Mouse (Mus musculus) stomach, postnatal 0 days (tissue): ENCODE results near the gene Zfp212. TPM values are rescaled to one million over a fixed set of nuclear protein-coding genes. Genes with fewer than 3 reads are reported as not detected.

Experiments
- ATAC-seq: fragments of 200-750 bp; cut with Nextera tagmentation; 2 replicates; pipeline ENCODE4 v1.8.0; 2017; ENCODE audit not compliant: low FRiP score, low TSS enrichment
- DNase-seq: peaks from one replicate; pipeline ENCODE4 v3.0.0-alpha.2; 2016; ENCODE audit warnings: low spot score
- H3K27ac ChIP-seq: fragments of 300-500 bp; sonication (generic); replicated peaks from 2 replicates; pipeline ENCODE4 v1.5.1; 2014; ENCODE audit warnings: mild to moderate bottlenecking, control low read depth
- H3K27me3 ChIP-seq: fragments of 300-500 bp; sonication (generic); 2 replicates; pipeline ENCODE4 v1.6.1; 2014; ENCODE audit warnings: low read length; ENCODE audit not compliant: control insufficient read depth, insufficient read depth
- H3K36me3 ChIP-seq: fragments of 300-500 bp; sonication (generic); 2 replicates; pipeline ENCODE4 v1.6.1; 2014; ENCODE audit warnings: low read length, mixed read lengths; ENCODE audit not compliant: control insufficient read depth, insufficient read depth
- H3K4me1 ChIP-seq: fragments of 300-500 bp; sonication (generic); replicated peaks from 2 replicates; pipeline ENCODE4 v1.6.1; 2014; ENCODE audit warnings: antibody characterized with exemption; ENCODE audit not compliant: control insufficient read depth, insufficient read depth
- H3K4me2 ChIP-seq: fragments of 300-500 bp; sonication (generic); replicated peaks from 2 replicates; pipeline ENCODE4 v1.6.1; 2014; ENCODE audit warnings: low read depth, mild to moderate bottlenecking, control low read depth, moderate library complexity
- H3K4me3 ChIP-seq: fragments of 300-500 bp; sonication (generic); 2 replicates; pipeline ENCODE4 v1.5.1; 2014; ENCODE audit warnings: low read depth, low read length, control low read depth
- H3K9ac ChIP-seq: fragments of 300-500 bp; sonication (generic); 2 replicates; pipeline ENCODE4 v1.6.1; 2014; ENCODE audit warnings: mild to moderate bottlenecking, low read length, control low read depth, mixed read lengths
- H3K9me3 ChIP-seq: fragments of 300-500 bp; sonication (generic); 2 replicates; pipeline ENCODE4 v1.6.1; 2016; ENCODE audit warnings: low read length; ENCODE audit not compliant: control insufficient read depth
- CTCF ChIP-seq: IDR thresholded peaks from 2 replicates; pipeline ENCODE4 v1.5.1; 2016; ENCODE audit warnings: antibody characterized with exemption, low read depth, mild to moderate bottlenecking, moderate library complexity
- EP300 ChIP-seq: optimal IDR thresholded peaks from 2 replicates; pipeline ENCODE3; 2016; ENCODE audit warnings: antibody characterized with exemption
- WGBS: fragments of 180-500 bp; shearing (Covaris S2); extraction: QIAGEN DNeasy Blood & Tissue Kit; methylation state at CpG from one replicate; pipeline ENCODE4 v1.1.7; 2014; 5-methylcytosine and 5-hydroxymethylcytosine counted together
- polyA plus RNA-seq: library from polyadenylated mRNA; unstranded; fragments of >200 nt; fragmentation: Nextera tagmentation; extraction: Ambion mirVana; gene quantifications from 2 replicates; pipeline ENCODE4 v1.2.1, GENCODE M21; 2015

Zfp212 gene
- polyA plus RNA-seq, 1 experiment from 2014 or later = 8.1 TPM

- H3K9ac ChIP-seq = peak overlapping the region; percentile 69; the same call in 1 of the 2 replicates
- H3K9me3 ChIP-seq = no peaks in the 10 kb centered on the region
- H3K4me2 ChIP-seq = peak overlapping the region; percentile 69
- H3K36me3 ChIP-seq = no peaks in the 10 kb centered on the region
- no peaks in the 10 kb centered on the region for H3K27me3 ChIP-seq
- no peak for ATAC-seq
- no peak for DNase-seq
- H3K27ac ChIP-seq = no peak overlapping the region
- TF ChIP-seq EP300 = no peak
- no peak for TF ChIP-seq CTCF
- H3K4me1 ChIP-seq = no peaks in the 10 kb centered on the region
- H3K4me3 ChIP-seq = peak overlapping the region; percentile 39
- WGBS = 72% methylated on average over 3 of the region's 3 CpGs
Observed at GRCm38 (mm10) chr6:47943721-47944120, 23.4 kb downstream of the Zfp212 start.

- H3K4me1 ChIP-seq = no peaks in the 10 kb centered on the region
- H3K9ac ChIP-seq = no peak overlapping the region
- WGBS = 91% methylated on average over 4 of the region's 4 CpGs
- H3K36me3 ChIP-seq = no peaks in the 10 kb centered on the region; the same call in 1 of the 2 replicates
- no peak overlapping the region for H3K4me3 ChIP-seq
- ATAC-seq = no peak
- no peaks in the 10 kb centered on the region for H3K27me3 ChIP-seq
- no peaks in the 10 kb centered on the region for H3K9me3 ChIP-seq
- no peak overlapping the region for H3K4me2 ChIP-seq
- TF ChIP-seq CTCF (no peak), EP300 (no peak)
- no peak overlapping the region for H3K27ac ChIP-seq
- DNase-seq = no peak
Observed at GRCm38 (mm10) chr6:47947388-47947787, 27.1 kb downstream of the Zfp212 start.

GRCm38 (mm10) chr6:47953191-47953726, 33.0 kb downstream of the Zfp212 start, which contains the start of gene Zfp956:
Gene Zfp956, plus strand, starts transcription at chr6:47953390.
- peak within 1 kb of the TSS; percentile 67 for H3K9ac ChIP-seq
- peak; percentile 95 for DNase-seq
- H3K36me3 ChIP-seq = peaks cover 2% of the 10 kb centered on the region
- peak within 1 kb of the TSS; percentile 87 for H3K4me2 ChIP-seq
- H3K4me1 ChIP-seq = no peaks in the 10 kb centered on the region
- no peaks in the 10 kb centered on the region for H3K27me3 ChIP-seq
- no peaks in the 10 kb centered on the region for H3K9me3 ChIP-seq
- WGBS = under 1% methylated on average over 31 of the region's 31 CpGs
- peak within 1 kb of the TSS; percentile 67 for H3K4me3 ChIP-seq
- TF ChIP-seq EP300 (no peak), CTCF (peak; percentile 39)
- peak; percentile 99 for ATAC-seq
- peak within 1 kb of the TSS; percentile 53 for H3K27ac ChIP-seq

- H3K4me1 ChIP-seq = no peaks in the 10 kb centered on the region
- peaks cover 2% of the 10 kb centered on the region; the same call in 1 of the 2 replicates for H3K36me3 ChIP-seq
- DNase-seq = no peak
- peak overlapping the region; percentile 87; the same call in 1 of the 2 replicates for H3K4me2 ChIP-seq
- H3K27ac ChIP-seq = no peak overlapping the region
- WGBS = 85% methylated on average over 3 of the region's 3 CpGs
- TF ChIP-seq EP300 = no peak
- H3K9ac ChIP-seq = no peak overlapping the region
- H3K27me3 ChIP-seq = no peaks in the 10 kb centered on the region
- H3K4me3 ChIP-seq = peak overlapping the region; percentile 67; the same call in 1 of the 2 replicates
- ATAC-seq = no peak
- H3K9me3 ChIP-seq = no peaks in the 10 kb centered on the region
Observed at GRCm38 (mm10) chr6:47954425-47954824, 34.1 kb downstream of the Zfp212 start.

GRCm38 (mm10) chr6:47957816-47958215, 37.5 kb downstream of the Zfp212 start:
- H3K4me3 ChIP-seq = no peak overlapping the region
- H3K4me1 ChIP-seq = no peaks in the 10 kb centered on the region
- no peak for TF ChIP-seq CTCF
- TF ChIP-seq EP300 = no peak
- no peaks in the 10 kb centered on the region for H3K27me3 ChIP-seq
- no peak overlapping the region for H3K27ac ChIP-seq
- H3K9me3 ChIP-seq = no peaks in the 10 kb centered on the region
- H3K4me2 ChIP-seq = no peak overlapping the region
- DNase-seq (no peak), ATAC-seq (no peak)
- H3K9ac ChIP-seq = no peak overlapping the region
- peaks cover 2% of the 10 kb centered on the region for H3K36me3 ChIP-seq

GRCm38 (mm10) chr6:47960685-47961421, 40.6 kb downstream of the Zfp212 start:
- no peak overlapping the region for H3K27ac ChIP-seq
- TF ChIP-seq EP300 (no peak), CTCF (no peak)
- H3K27me3 ChIP-seq = no peaks in the 10 kb centered on the region
- no peak overlapping the region for H3K9ac ChIP-seq
- H3K4me1 ChIP-seq = no peaks in the 10 kb centered on the region
- no peak for ATAC-seq
- H3K36me3 ChIP-seq = peaks cover 5% of the 10 kb centered on the region
- H3K4me2 ChIP-seq = no peak overlapping the region
- no peak for DNase-seq
- WGBS = 84% methylated on average over 6 of the region's 6 CpGs
- no peaks in the 10 kb centered on the region for H3K9me3 ChIP-seq
- H3K4me3 ChIP-seq = no peak overlapping the region
